Comparison of ENCODE assay signal across 28 mouse cellular contexts in genomic region chr1:43157907-43158306, GRCm38 (mm10). TPM values are rescaled to one million over a fixed set of nuclear protein-coding genes. Genes with fewer than 3 reads are reported as not detected.
DNase-seq lines count a peak whose midpoint lies in the region; ATAC-seq and TF ChIP-seq lines count a peak whose summit lies in the region.
"Had no signal": no experiment of that assay in that cellular context is flagged by ENCODE, and none has a peak within 500 bp of the region (broad histone marks: within the 10 kb centered on the region; RNA-seq: fewer than 3 reads in every experiment).

No protein-coding gene starts in this region.

- H3K4me2 ChIP-seq in heart, embryonic 13.5 days = no peak overlapping the region
- no peak overlapping the region for H3K4me2 ChIP-seq in heart, embryonic 11.5 days
- H3K4me2 ChIP-seq: forebrain, embryonic 13.5 days; heart, embryonic 15.5 days; hindbrain, embryonic 14.5 days had no signal

- peak; percentile 8 for DNase-seq in kidney, adult 11 months
- no peak for DNase-seq in kidney, postnatal 10 days
- peak; percentile 51 for DNase-seq in liver, adult 2 months (ENCODE audit: extremely low read depth, low read depth, low spot score)
- no peak for DNase-seq in liver
- DNase-seq in yolk sac, embryonic 10.5 days (ENCODE audit: low spot score) = peak; percentile 53
- DNase-seq in left cerebral cortex, postnatal 10 days (ENCODE audit: extremely low spot score in 1 of 2, low spot score in 2 of 2) = no peak
- DNase-seq: adrenal gland, postnatal 10 days; adrenal gland, postnatal 36 days; B cell, adult 2 months; cerebellum, adult 18-20 months; cerebellum, adult 9-10 months; cerebellum, postnatal 14 days; gastrocnemius, postnatal 14 days; heart, adult 11 months; heart, postnatal 4 days had no signal

- 90% methylated on average over 2 of the region's 2 CpGs for whole genome bisulfite sequencing in heart, embryonic 13.5 days
- 82% methylated on average over 2 of the region's 2 CpGs for WGBS in heart, embryonic 11.5 days (ENCODE audit: insufficient replicate concordance)
- 53% methylated on average over 2 of the region's 2 CpGs for WGBS in liver, adult 2 months

- peaks cover 51% of the 10 kb centered on the region for H3K36me3 ChIP-seq in heart, embryonic 13.5 days
- H3K36me3 ChIP-seq in heart, embryonic 11.5 days (ENCODE audit: control insufficient read depth, insufficient read depth, low read length) = peaks cover 7% of the 10 kb centered on the region
- H3K36me3 ChIP-seq in liver, adult 2 months (ENCODE audit: control insufficient read depth, insufficient read depth, low read length) = no peaks in the 10 kb centered on the region
- H3K36me3 ChIP-seq: forebrain, embryonic 10.5 days; G1E had no signal

- intact Hi-C loops in left cerebral cortex, postnatal 10 days (cut with DNase I) = no loop called here

- TF ChIP-seq POLR2A in liver, adult 2 months (IDR thresholded peaks at IDR 0.05; ENCODE audit: extremely low read depth, insufficient read depth, low read length) = no peak

- H3K9me3 ChIP-seq in heart, embryonic 13.5 days = 0 out of 2 replicates have a peak, but pooled peaks cover 3% of the 10 kb centered on the region
- no peaks in the 10 kb centered on the region for H3K9me3 ChIP-seq in heart, embryonic 11.5 days (replicated peaks; ENCODE audit: control insufficient read depth, low read length)
- H3K9me3 ChIP-seq: forebrain, embryonic 10.5 days; forebrain, embryonic 13.5 days; G1E; heart, embryonic 15.5 days had no signal

- H3K27me3 ChIP-seq in heart, embryonic 13.5 days (replicated peaks) = no peaks in the 10 kb centered on the region
- H3K27me3 ChIP-seq in heart, embryonic 11.5 days (ENCODE audit: control insufficient read depth, insufficient read depth, low read length) = no peaks in the 10 kb centered on the region
- no peaks in the 10 kb centered on the region for H3K27me3 ChIP-seq in liver, adult 2 months (ENCODE audit: control insufficient read depth, insufficient read depth, low read length)
- H3K27me3 ChIP-seq: CH12.LX; heart, embryonic 15.5 days had no signal

- no peak overlapping the region for H3K9ac ChIP-seq in heart, embryonic 13.5 days
- no peak overlapping the region for H3K9ac ChIP-seq in heart, embryonic 11.5 days (ENCODE audit: low read depth, low read length)
- no peak overlapping the region for H3K9ac ChIP-seq in liver, adult 2 months (ENCODE audit: low read depth, low read length)
- H3K9ac ChIP-seq: forebrain, embryonic 13.5 days; heart, embryonic 15.5 days; hindbrain, embryonic 14.5 days had no signal

- no peak for ATAC-seq in heart, embryonic 13.5 days (ENCODE audit: extremely low read depth, insufficient number of reproducible peaks, low FRiP score, low TSS enrichment)
- ATAC-seq in heart, embryonic 11.5 days (replicated peaks; ENCODE audit: insufficient number of reproducible peaks, low FRiP score, low TSS enrichment) = no peak
- ATAC-seq: activated CD4-positive, CD25-positive, alpha-beta regulatory T cell, adult 4 months; forebrain, embryonic 13.5 days; forebrain, embryonic 16.5 days; hindbrain, postnatal 0 days; inflammation-experienced regulatory T-cells, adult 6 months; intestine, embryonic 16.5 days had no signal

- H3K4me3 ChIP-seq in heart, embryonic 13.5 days = no peak overlapping the region
- no peak overlapping the region for H3K4me3 ChIP-seq in heart, embryonic 11.5 days (ENCODE audit: low read depth, low read length)
- no peak overlapping the region for H3K4me3 ChIP-seq in liver, adult 2 months (ENCODE audit: insufficient read depth, low read depth, low read length)
- H3K4me3 ChIP-seq: forebrain, embryonic 10.5 days; forebrain, embryonic 13.5 days; heart, embryonic 15.5 days had no signal

- H3K27ac ChIP-seq in heart, embryonic 13.5 days (replicated peaks) = 0 out of 2 replicates have a peak overlapping the region, but pooled peaks have one; percentile 16
- H3K27ac ChIP-seq in heart, embryonic 11.5 days (ENCODE audit: low read depth, low read length) = no peak overlapping the region
- H3K27ac ChIP-seq in liver, adult 2 months (replicated peaks; ENCODE audit: insufficient read depth, low read depth, low read length) = no peak overlapping the region
- H3K27ac ChIP-seq: forebrain, embryonic 10.5 days; forebrain, embryonic 13.5 days; heart, embryonic 15.5 days; hindbrain, embryonic 14.5 days; hindbrain, postnatal 0 days had no signal

- TF ChIP-seq CTCF in liver, adult 2 months (IDR thresholded peaks at IDR 0.05; ENCODE audit: low read depth, low read length) = no peak

- peaks cover 94% of the 10 kb centered on the region for H3K4me1 ChIP-seq in heart, embryonic 13.5 days
- peaks cover 59% of the 10 kb centered on the region for H3K4me1 ChIP-seq in heart, embryonic 11.5 days (ENCODE audit: control insufficient read depth, insufficient read depth, low read length)
- no peaks in the 10 kb centered on the region for H3K4me1 ChIP-seq in liver, adult 2 months (ENCODE audit: control insufficient read depth, insufficient read depth, low read length)
- H3K4me1 ChIP-seq: forebrain, embryonic 13.5 days had no signal

- H3K79me2 ChIP-seq in liver, adult 2 months (ENCODE audit: control insufficient read depth, insufficient read depth, low read length) = no peaks in the 10 kb centered on the region

RNA-seq across cellular contexts. Expression of gene Fhl2, which starts 38.9 kb away (rescaled TPM):
- polyA plus RNA-seq in heart, embryonic 13.5 days (2015; fragmentation: Nextera tagmentation; extraction: Ambion mirVana) = 228 and 259 TPM in 2 replicates
- polyA plus RNA-seq in heart, embryonic 11.5 days (2014; fragmentation: Nextera tagmentation; extraction: Ambion mirVana) = 181 and 186 TPM in 2 replicates
- total RNA-seq in liver, adult 2 months (2014; rRNA removed) = 0.28 and 0.47 TPM in 2 replicates
- polyA plus RNA-seq in liver, adult 2 months (2012; rRNA removed) = 0.39 and 0.71 TPM in 2 replicates
- 10 to 100 TPM; 35.5 to 38.3 TPM for total RNA-seq in left cerebral cortex, postnatal 10 days (2021)
- polyA plus RNA-seq: G1E had no signal

RNA-seq across cellular contexts. Expression of gene AI597479, which starts 59.4 kb away (rescaled TPM):
- 20.4 and 21.7 TPM in 2 replicates for polyA plus RNA-seq in heart, embryonic 13.5 days (2015; fragmentation: Nextera tagmentation; extraction: Ambion mirVana)
- polyA plus RNA-seq in heart, embryonic 11.5 days (2014; fragmentation: Nextera tagmentation; extraction: Ambion mirVana) = 22.4 and 29.8 TPM in 2 replicates
- 7.9 and 8.0 TPM in 2 replicates for total RNA-seq in liver, adult 2 months (2014; rRNA removed)
- polyA plus RNA-seq in liver, adult 2 months (2012; rRNA removed) = 2.6 and 2.8 TPM in 2 replicates
- total RNA-seq in left cerebral cortex, postnatal 10 days (2021) = 10 to 100 TPM; 19.7 to 20.3 TPM

RNA-seq across cellular contexts. Expression of gene Tgfbrap1, which starts 59.5 kb away (rescaled TPM):
- 6.2 and 7.0 TPM in 2 replicates for polyA plus RNA-seq in heart, embryonic 13.5 days (2015; fragmentation: Nextera tagmentation; extraction: Ambion mirVana)
- 8.6 and 8.7 TPM in 2 replicates for polyA plus RNA-seq in heart, embryonic 11.5 days (2014; fragmentation: Nextera tagmentation; extraction: Ambion mirVana)
- 11.0 and 14.2 TPM in 2 replicates for total RNA-seq in liver, adult 2 months (2014; rRNA removed)
- 15.8 and 17.2 TPM in 2 replicates for polyA plus RNA-seq in liver, adult 2 months (2012; rRNA removed)
- total RNA-seq in left cerebral cortex, postnatal 10 days (2021) = 10 to 100 TPM; 41.2 to 42.6 TPM

Comparison
In these comparisons a context has a peak if more than half of its experiments do, and no peak if none do; other contexts are left out.
1. DNase-seq: peak in kidney, adult 11 months (single experiment), liver, adult 2 months (single experiment) and yolk sac, embryonic 10.5 days (single experiment); none in kidney, postnatal 10 days (single experiment), liver (single experiment) and left cerebral cortex, postnatal 10 days (0 of 2).
2. RNA of gene Fhl2, which starts 38.9 kb away (polyA plus RNA-seq): 228 to 259 TPM in heart, embryonic 13.5 days and 181 to 186 TPM in heart, embryonic 11.5 days; 0.39 to 0.71 TPM in liver, adult 2 months; every median in the first group is over 100 times any median in the second.